Mouse (Mus musculus): ENCODE data around the gene Gm10600.
"Not testable (repeated sequence)": the region's sequence is repeated elsewhere in the genome, so short reads cannot be mapped to it uniquely, and the experiment has no call there.

The Gm10600 gene

GRCm38 (mm10) chr4:42240339-42240738 is at the start of gene Gm10600:
Gm10600 (plus strand) TSS chr4:42240639.
- not testable (repeated sequence) for DNase-seq (ENCODE audit: low spot score in 2 of 2)

- not testable (repeated sequence) for DNase-seq (ENCODE audit: low spot score in 2 of 2)
Observed at GRCm38 (mm10) chr4:42255467-42255866, 15.0 kb downstream of the Gm10600 start, which contains the start of gene Ccl21b. Ccl21b (plus strand) TSS chr4:42255767.
